Mouse (Mus musculus): Measurements from ENCODE around the gene H2afx. TPM values are rescaled to one million over a fixed set of nuclear protein-coding genes. Genes with fewer than 3 reads are reported as not detected.

H2afx gene
- polyA plus RNA-seq, 1 experiment: 23.6 TPM

GRCm38 (mm10) chr9:44325768-44326370 is 8.6 kb upstream of the H2afx start, which contains the start of gene Dpagt1:
TSS of gene Dpagt1 (plus strand) at chr9:44326019.
- peak within 1 kb of the TSS; percentile 72 for H3K4me3 ChIP-seq (ENCODE audit: insufficient read depth, low read depth, low read length)
- DNase-seq: no peak
- H3K27ac ChIP-seq (ENCODE audit: insufficient read depth, low read depth, low read length): peak within 1 kb of the TSS; percentile 28
- no peaks in the 10 kb centered on the region for H3K36me3 ChIP-seq (ENCODE audit: control insufficient read depth, insufficient read depth, low read length)
- TF ChIP-seq POLR2A (IDR thresholded peaks at IDR 0.05; ENCODE audit: low read depth, low read length) (no peak), CTCF (conservative IDR thresholded peaks at IDR 0.05; ENCODE audit: insufficient read depth, insufficient read length, low read depth, low read length) (no peak)
- 2% methylated on average over 12 of the region's 12 CpGs for WGBS
- peaks cover 9% of the 10 kb centered on the region; the same call in 1 of the 2 replicates for H3K4me1 ChIP-seq (ENCODE audit: control insufficient read depth, insufficient read depth, low read length)
- no peaks in the 10 kb centered on the region for H3K27me3 ChIP-seq (replicated peaks; ENCODE audit: control insufficient read depth, insufficient read depth, low read length)

GRCm38 (mm10) chr9:44326371-44327063 is 8.0 kb upstream of the H2afx start:
- peak; percentile 95 for DNase-seq
- peaks cover 7% of the 10 kb centered on the region; the same call in 1 of the 2 replicates for H3K4me1 ChIP-seq (ENCODE audit: control insufficient read depth, insufficient read depth, low read length)
- H3K27me3 ChIP-seq (replicated peaks; ENCODE audit: control insufficient read depth, insufficient read depth, low read length): no peaks in the 10 kb centered on the region
- under 1% methylated on average over 38 of the region's 38 CpGs for WGBS
- peak overlapping the region; percentile 28 for H3K27ac ChIP-seq (ENCODE audit: insufficient read depth, low read depth, low read length)
- TF ChIP-seq CTCF (conservative IDR thresholded peaks at IDR 0.05; ENCODE audit: insufficient read depth, insufficient read length, low read depth, low read length) (no peak), POLR2A (IDR thresholded peaks at IDR 0.05; ENCODE audit: low read depth, low read length) (no peak)
- no peaks in the 10 kb centered on the region for H3K36me3 ChIP-seq (ENCODE audit: control insufficient read depth, insufficient read depth, low read length)
- H3K4me3 ChIP-seq (ENCODE audit: insufficient read depth, low read depth, low read length): peak overlapping the region; percentile 72

- Histone ChIP-seq H3K36me3 (ENCODE audit: control insufficient read depth, insufficient read depth, low read length) (no peaks in the 10 kb centered on the region), H3K4me3 (ENCODE audit: insufficient read depth, low read depth, low read length) (peak overlapping the region; percentile 72), H3K27ac (ENCODE audit: insufficient read depth, low read depth, low read length) (peak overlapping the region; percentile 28), H3K4me1 (ENCODE audit: control insufficient read depth, insufficient read depth, low read length) (peaks cover 7% of the 10 kb centered on the region; the same call in 1 of the 2 replicates), H3K27me3 (replicated peaks; ENCODE audit: control insufficient read depth, insufficient read depth, low read length) (no peaks in the 10 kb centered on the region)
- under 1% methylated on average over 22 of the region's 22 CpGs for whole genome bisulfite sequencing
- peak; percentile 62 for DNase-seq
- TF ChIP-seq CTCF (conservative IDR thresholded peaks at IDR 0.05; ENCODE audit: insufficient read depth, insufficient read length, low read depth, low read length) (no peak), POLR2A (IDR thresholded peaks at IDR 0.05; ENCODE audit: low read depth, low read length) (no peak)
Observed at GRCm38 (mm10) chr9:44327064-44327711, 7.3 kb upstream of the H2afx start.

- no peak for DNase-seq
- Histone ChIP-seq H3K4me3 (ENCODE audit: insufficient read depth, low read depth, low read length) (peak overlapping the region; percentile 72; the same call in 1 of the 2 replicates), H3K36me3 (ENCODE audit: control insufficient read depth, insufficient read depth, low read length) (no peaks in the 10 kb centered on the region), H3K4me1 (ENCODE audit: control insufficient read depth, insufficient read depth, low read length) (peaks cover 7% of the 10 kb centered on the region; the same call in 1 of the 2 replicates), H3K27me3 (replicated peaks; ENCODE audit: control insufficient read depth, insufficient read depth, low read length) (no peaks in the 10 kb centered on the region), H3K27ac (ENCODE audit: insufficient read depth, low read depth, low read length) (no peak overlapping the region)
- TF ChIP-seq CTCF (conservative IDR thresholded peaks at IDR 0.05; ENCODE audit: insufficient read depth, insufficient read length, low read depth, low read length) (no peak), POLR2A (IDR thresholded peaks at IDR 0.05; ENCODE audit: low read depth, low read length) (no peak)
- 78% methylated on average over 5 of the region's 5 CpGs for WGBS
Observed at GRCm38 (mm10) chr9:44327926-44328325, 6.6 kb upstream of the H2afx start.

- Histone ChIP-seq H3K27ac (ENCODE audit: insufficient read depth, low read depth, low read length) (no peak overlapping the region), H3K4me1 (ENCODE audit: control insufficient read depth, insufficient read depth, low read length) (peaks cover 8% of the 10 kb centered on the region; the same call in 1 of the 2 replicates), H3K27me3 (replicated peaks; ENCODE audit: control insufficient read depth, insufficient read depth, low read length) (no peaks in the 10 kb centered on the region), H3K4me3 (ENCODE audit: insufficient read depth, low read depth, low read length) (no peak overlapping the region), H3K36me3 (ENCODE audit: control insufficient read depth, insufficient read depth, low read length) (no peaks in the 10 kb centered on the region)
- TF ChIP-seq POLR2A (IDR thresholded peaks at IDR 0.05; ENCODE audit: low read depth, low read length): no peak
- TF ChIP-seq CTCF (conservative IDR thresholded peaks at IDR 0.05; ENCODE audit: insufficient read depth, insufficient read length, low read depth, low read length): no peak
- 84% methylated on average over 6 of the region's 6 CpGs for WGBS
- no peak for DNase-seq
Observed at GRCm38 (mm10) chr9:44330736-44331135, 3.8 kb upstream of the H2afx start.

- Histone ChIP-seq H3K36me3 (ENCODE audit: control insufficient read depth, insufficient read depth, low read length) (no peaks in the 10 kb centered on the region), H3K27me3 (replicated peaks; ENCODE audit: control insufficient read depth, insufficient read depth, low read length) (no peaks in the 10 kb centered on the region), H3K4me1 (ENCODE audit: control insufficient read depth, insufficient read depth, low read length) (peaks cover 6% of the 10 kb centered on the region; the same call in 1 of the 2 replicates), H3K4me3 (ENCODE audit: insufficient read depth, low read depth, low read length) (no peak overlapping the region), H3K27ac (ENCODE audit: insufficient read depth, low read depth, low read length) (no peak overlapping the region)
- WGBS: 92% methylated on average over 13 of the region's 13 CpGs
- DNase-seq: no peak
- TF ChIP-seq CTCF (conservative IDR thresholded peaks at IDR 0.05; ENCODE audit: insufficient read depth, insufficient read length, low read depth, low read length): no peak
- no peak for TF ChIP-seq POLR2A (IDR thresholded peaks at IDR 0.05; ENCODE audit: low read depth, low read length)
Observed at GRCm38 (mm10) chr9:44332918-44333638, 1.4 kb upstream of the H2afx start.
